Mouse (Mus musculus): Measurements from ENCODE around the gene Rxfp3. TPM values are rescaled to one million over a fixed set of nuclear protein-coding genes. Genes with fewer than 3 reads are reported as not detected.

Gene Rxfp3
- 0.13 and 0.15 TPM in 2 replicates for polyA plus RNA-seq (2015; fragmentation: Nextera tagmentation; extraction: Ambion mirVana)

DNA sequence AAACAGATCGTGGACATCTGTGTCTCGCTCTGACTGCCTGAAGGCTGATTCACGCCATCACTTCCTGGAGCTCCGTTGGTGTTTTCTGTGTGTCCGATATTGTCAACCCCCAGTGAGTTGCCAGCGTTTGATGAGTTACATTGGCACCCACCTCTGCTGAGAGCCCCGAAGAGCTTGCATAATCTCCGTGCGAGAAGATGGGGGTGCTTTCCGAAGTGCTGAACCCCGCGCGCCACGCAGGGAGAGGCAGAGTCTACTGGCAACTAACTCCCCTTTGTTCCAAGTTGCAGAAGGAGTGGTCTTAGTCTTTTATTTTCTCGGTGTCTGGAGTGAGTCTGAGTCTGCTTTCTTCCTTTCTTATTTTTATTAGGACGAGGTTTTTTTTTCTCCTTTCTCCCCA, at the start of gene Rxfp3:
TSS of gene Rxfp3 (minus strand) at position 281 of the 400 bp plus-strand sequence.
- no peak for TF ChIP-seq CTCF (IDR thresholded peaks at IDR 0.05; ENCODE audit: low read depth)
- DNase-seq (ENCODE audit: low spot score) (peak; percentile 31), ATAC-seq (replicated peaks; ENCODE audit: low FRiP score, low read depth) (no peak)
- Histone ChIP-seq H3K27me3 (ENCODE audit: insufficient read depth, low read length) (peaks cover 37% of the 10 kb centered on the region), H3K4me2 (ENCODE audit: low read length) (peak within 1 kb of the TSS; percentile 66), H3K36me3 (ENCODE audit: insufficient read depth, low read length) (no peaks in the 10 kb centered on the region), H3K4me1 (replicated peaks; ENCODE audit: insufficient read depth, low read length) (peaks cover 16% of the 10 kb centered on the region; the same call in 1 of the 2 replicates), H3K4me3 (replicated peaks; ENCODE audit: low read depth, low read length) (peak within 1 kb of the TSS; percentile 35), H3K27ac (no peak within 1 kb of the TSS), H3K9ac (ENCODE audit: low read depth, low read length) (no peak within 1 kb of the TSS), H3K9me3 (replicated peaks; ENCODE audit: low read length) (no peaks in the 10 kb centered on the region)
- WGBS = 1% methylated on average over 16 of the region's 16 CpGs

DNA sequence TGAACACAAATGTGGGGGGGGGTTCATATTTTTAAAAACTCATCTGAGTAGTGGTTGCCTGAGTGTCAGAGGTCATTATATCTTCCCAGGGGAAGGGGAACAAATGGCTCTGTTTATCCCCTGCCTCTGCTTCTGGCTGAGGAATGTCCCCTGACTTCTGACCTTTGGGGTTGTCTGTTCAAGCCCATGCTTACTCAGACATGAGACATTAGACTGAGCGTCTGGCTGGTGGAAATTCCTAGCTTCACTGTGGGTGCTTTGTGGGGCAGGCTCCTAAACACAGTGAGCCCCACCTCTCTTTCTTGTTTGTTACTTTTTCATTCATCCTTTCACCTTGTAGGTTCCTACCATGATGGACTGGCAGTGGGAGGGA, 47.2 kb upstream of the Rxfp3 start:
- H3K9me3 ChIP-seq (replicated peaks; ENCODE audit: low read length) = no peaks in the 10 kb centered on the region
- H3K4me3 ChIP-seq (replicated peaks; ENCODE audit: low read depth, low read length) = no peak overlapping the region

DNA sequence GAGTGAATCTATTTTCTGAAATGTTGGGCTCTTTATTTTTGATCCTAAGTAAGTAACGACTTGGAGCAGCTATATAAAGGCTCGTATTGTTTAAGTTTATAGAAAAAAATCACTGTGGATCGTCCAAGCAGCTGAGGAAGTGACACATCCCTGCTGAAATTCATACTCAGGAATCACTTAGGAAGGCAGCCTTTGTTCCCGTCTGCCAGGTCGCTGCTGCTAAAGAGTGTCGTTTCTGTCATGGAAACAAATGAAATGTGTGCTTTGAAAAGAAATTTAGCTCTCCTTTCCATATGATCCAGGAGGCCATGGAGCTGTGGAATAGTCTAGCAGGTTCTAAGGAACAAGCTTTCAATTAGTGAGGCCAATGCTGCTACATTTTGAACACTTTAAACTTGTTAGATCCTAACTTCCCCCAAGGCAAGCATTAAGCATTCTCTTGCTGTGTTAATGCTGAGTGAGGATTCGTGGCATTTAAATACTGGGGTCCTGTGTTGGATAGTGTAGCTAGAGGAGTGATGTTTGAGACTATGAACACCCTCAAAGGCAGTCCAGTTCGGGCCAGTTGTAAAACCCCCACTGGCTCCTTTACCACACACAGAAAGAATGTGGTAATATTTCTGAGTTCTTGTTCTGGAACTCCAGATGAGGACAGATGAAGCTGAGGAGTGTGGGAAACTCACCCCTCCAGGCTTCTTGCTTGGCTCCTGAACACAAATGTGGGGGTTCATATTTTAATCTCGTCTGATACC, 46.6 kb upstream of the Rxfp3 start:
- WGBS = 27% methylated on average over 9 of the region's 9 CpGs
- no peaks in the 10 kb centered on the region for H3K36me3 ChIP-seq (ENCODE audit: insufficient read depth, low read length)
- ATAC-seq (replicated peaks; ENCODE audit: low FRiP score, low read depth) = no peak

More for the DNA sequence above, 47.2 kb upstream of the Rxfp3 start:
- TF ChIP-seq CTCF (IDR thresholded peaks at IDR 0.05; ENCODE audit: low read depth) = no peak
- Histone ChIP-seq H3K27me3 (ENCODE audit: insufficient read depth, low read length) (no peaks in the 10 kb centered on the region), H3K27ac (no peak overlapping the region), H3K4me2 (ENCODE audit: low read length) (no peak overlapping the region), H3K36me3 (ENCODE audit: insufficient read depth, low read length) (no peaks in the 10 kb centered on the region), H3K9ac (ENCODE audit: low read depth, low read length) (no peak overlapping the region), H3K4me1 (replicated peaks; ENCODE audit: insufficient read depth, low read length) (0 out of 2 replicates have a peak, but pooled peaks cover 6% of the 10 kb centered on the region)
- no peak for ATAC-seq (replicated peaks; ENCODE audit: low FRiP score, low read depth)
- 22% methylated on average over 1 of the region's 1 CpGs for WGBS
- DNase-seq (ENCODE audit: low spot score) = no peak

DNA sequence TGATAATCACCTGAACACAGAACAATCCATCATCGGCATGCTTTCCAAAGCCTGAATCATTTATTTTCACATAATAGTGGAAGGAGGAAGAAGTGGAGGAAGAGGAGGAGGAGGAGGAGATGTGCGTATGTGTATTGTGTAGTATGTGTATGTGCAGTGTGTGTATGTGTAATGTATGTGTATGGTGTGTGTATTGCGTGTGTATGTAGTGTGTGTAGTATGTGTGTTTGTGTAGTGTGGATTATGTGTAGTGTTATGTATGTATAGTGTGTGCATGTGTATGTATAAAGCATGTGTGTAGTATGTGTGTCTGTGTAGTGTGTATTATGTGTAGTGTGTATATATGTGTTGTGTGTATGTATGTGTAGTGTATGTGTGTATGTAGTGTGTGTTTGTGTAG, 45.9 kb upstream of the Rxfp3 start:
- no peak overlapping the region for H3K9ac ChIP-seq (ENCODE audit: low read depth, low read length)
- ATAC-seq (replicated peaks; ENCODE audit: low FRiP score, low read depth) = no peak
- 0 out of 2 replicates have a peak, but pooled peaks cover 6% of the 10 kb centered on the region for H3K4me1 ChIP-seq (replicated peaks; ENCODE audit: insufficient read depth, low read length)
- no peak for DNase-seq (ENCODE audit: low spot score)
- whole genome bisulfite sequencing = 86% methylated on average over 3 of the region's 3 CpGs
- no peak overlapping the region for H3K27ac ChIP-seq
- H3K4me3 ChIP-seq (replicated peaks; ENCODE audit: low read depth, low read length) = no peak overlapping the region
- H3K36me3 ChIP-seq (ENCODE audit: insufficient read depth, low read length) = no peaks in the 10 kb centered on the region
- no peaks in the 10 kb centered on the region for H3K27me3 ChIP-seq (ENCODE audit: insufficient read depth, low read length)
- no peak for TF ChIP-seq CTCF (IDR thresholded peaks at IDR 0.05; ENCODE audit: low read depth)
- no peak overlapping the region for H3K4me2 ChIP-seq (ENCODE audit: low read length)
- no peaks in the 10 kb centered on the region for H3K9me3 ChIP-seq (replicated peaks; ENCODE audit: low read length)

More for the DNA sequence above, 46.6 kb upstream of the Rxfp3 start:
- TF ChIP-seq CTCF (IDR thresholded peaks at IDR 0.05; ENCODE audit: low read depth) = no peak
- Histone ChIP-seq H3K4me2 (ENCODE audit: low read length) (no peak overlapping the region), H3K27ac (no peak overlapping the region), H3K9me3 (replicated peaks; ENCODE audit: low read length) (no peaks in the 10 kb centered on the region), H3K4me1 (replicated peaks; ENCODE audit: insufficient read depth, low read length) (0 out of 2 replicates have a peak, but pooled peaks cover 6% of the 10 kb centered on the region), H3K27me3 (ENCODE audit: insufficient read depth, low read length) (no peaks in the 10 kb centered on the region), H3K4me3 (replicated peaks; ENCODE audit: low read depth, low read length) (no peak overlapping the region), H3K9ac (ENCODE audit: low read depth, low read length) (no peak overlapping the region)
- no peak for DNase-seq (ENCODE audit: low spot score)

DNA sequence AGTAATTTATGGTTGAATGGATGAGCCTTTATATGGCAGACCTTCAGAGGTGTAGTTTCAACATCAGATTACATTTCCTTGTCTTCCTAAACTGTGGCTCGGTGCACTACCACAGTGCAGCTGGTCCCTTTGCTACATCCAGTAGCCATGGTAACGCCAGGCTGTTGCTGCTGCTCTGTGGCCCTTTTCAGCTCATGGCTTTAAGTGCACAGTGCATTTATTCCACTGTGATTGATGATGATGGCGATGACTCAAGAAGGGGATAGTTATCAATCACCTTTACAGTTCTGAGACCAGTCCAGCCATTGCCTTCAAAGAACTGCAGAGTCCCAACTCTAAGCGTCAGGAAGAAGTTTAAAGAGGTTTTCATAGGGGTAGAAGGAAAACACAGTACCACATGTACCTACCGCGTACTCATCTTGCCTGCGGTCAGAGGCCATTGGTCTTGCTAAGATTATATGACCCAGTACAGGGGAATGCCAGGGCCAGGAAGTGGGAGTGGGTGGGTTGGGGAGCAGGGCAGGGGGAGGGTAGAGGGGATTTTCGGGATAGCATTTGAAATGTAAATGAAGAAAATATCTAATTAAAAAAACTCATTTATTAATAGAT, 45.3 kb upstream of the Rxfp3 start:
- TF ChIP-seq CTCF (IDR thresholded peaks at IDR 0.05; ENCODE audit: low read depth) = no peak
- Histone ChIP-seq H3K4me3 (replicated peaks; ENCODE audit: low read depth, low read length) (no peak overlapping the region), H3K27me3 (ENCODE audit: insufficient read depth, low read length) (no peaks in the 10 kb centered on the region), H3K9me3 (replicated peaks; ENCODE audit: low read length) (no peaks in the 10 kb centered on the region), H3K4me2 (ENCODE audit: low read length) (no peak overlapping the region), H3K9ac (ENCODE audit: low read depth, low read length) (no peak overlapping the region), H3K36me3 (ENCODE audit: insufficient read depth, low read length) (no peaks in the 10 kb centered on the region), H3K4me1 (replicated peaks; ENCODE audit: insufficient read depth, low read length) (0 out of 2 replicates have a peak, but pooled peaks cover 6% of the 10 kb centered on the region), H3K27ac (no peak overlapping the region)
- ATAC-seq (replicated peaks; ENCODE audit: low FRiP score, low read depth) = 0 out of 2 replicates have a peak, but pooled peaks have one; percentile 43
- 21% methylated on average over 8 of the region's 8 CpGs for WGBS
- DNase-seq (ENCODE audit: low spot score) = no peak

DNA sequence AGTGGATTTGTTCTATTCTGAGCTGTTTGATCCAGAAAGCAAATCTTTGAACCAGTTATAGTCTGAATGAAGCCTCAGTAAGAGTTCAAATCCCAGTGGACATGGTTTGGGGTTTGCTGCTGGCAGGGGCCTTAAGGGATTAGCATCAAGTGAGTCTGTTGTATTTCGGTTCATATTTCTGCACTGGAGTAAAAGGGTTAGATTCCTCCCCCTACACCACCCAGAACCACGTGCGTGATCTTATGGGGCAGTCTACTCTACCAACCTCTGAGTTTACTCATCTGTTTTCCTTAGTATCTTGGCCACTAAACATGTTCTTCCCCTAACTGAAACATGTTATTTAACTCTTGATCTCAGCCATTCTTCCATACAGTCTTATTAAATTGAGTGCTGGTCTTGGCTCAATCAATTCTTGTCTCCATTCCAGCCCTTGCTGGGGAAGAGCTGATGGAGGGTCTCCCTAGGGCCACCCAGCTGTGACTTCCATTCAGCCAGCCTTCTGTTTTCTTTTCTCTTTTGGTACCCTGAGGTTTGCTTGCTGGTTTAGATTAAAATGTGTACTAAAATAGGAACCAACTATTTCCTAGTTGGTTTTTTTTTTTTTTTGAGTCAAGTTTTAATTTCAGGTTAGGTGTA, 38.1 kb upstream of the Rxfp3 start:
- H3K27ac ChIP-seq = no peak overlapping the region
- no peak for DNase-seq (ENCODE audit: low spot score)
- WGBS = 83% methylated on average over 3 of the region's 3 CpGs
- no peaks in the 10 kb centered on the region for H3K4me1 ChIP-seq (replicated peaks; ENCODE audit: insufficient read depth, low read length)
- H3K4me3 ChIP-seq (replicated peaks; ENCODE audit: low read depth, low read length) = no peak overlapping the region
- no peak overlapping the region for H3K9ac ChIP-seq (ENCODE audit: low read depth, low read length)
- ATAC-seq (replicated peaks; ENCODE audit: low FRiP score, low read depth) = no peak
- H3K9me3 ChIP-seq (replicated peaks; ENCODE audit: low read length) = no peaks in the 10 kb centered on the region
- no peak overlapping the region for H3K4me2 ChIP-seq (ENCODE audit: low read length)
- TF ChIP-seq CTCF (IDR thresholded peaks at IDR 0.05; ENCODE audit: low read depth) = no peak
- no peaks in the 10 kb centered on the region for H3K36me3 ChIP-seq (ENCODE audit: insufficient read depth, low read length)
- H3K27me3 ChIP-seq (ENCODE audit: insufficient read depth, low read length) = no peaks in the 10 kb centered on the region
